Mouse (Mus musculus): ENCODE results near the gene Olfr1217. TPM values are rescaled to one million over a fixed set of nuclear protein-coding genes. Genes with fewer than 3 reads are reported as not detected.
"Not testable (repeated sequence)": the region's sequence is repeated elsewhere in the genome, so short reads cannot be mapped to it uniquely, and the experiment has no call there.

Gene Olfr1217
- not detected in 2 replicates for polyA plus RNA-seq (2016; fragmentation: Nextera tagmentation; extraction: Ambion mirVana)

DNA sequence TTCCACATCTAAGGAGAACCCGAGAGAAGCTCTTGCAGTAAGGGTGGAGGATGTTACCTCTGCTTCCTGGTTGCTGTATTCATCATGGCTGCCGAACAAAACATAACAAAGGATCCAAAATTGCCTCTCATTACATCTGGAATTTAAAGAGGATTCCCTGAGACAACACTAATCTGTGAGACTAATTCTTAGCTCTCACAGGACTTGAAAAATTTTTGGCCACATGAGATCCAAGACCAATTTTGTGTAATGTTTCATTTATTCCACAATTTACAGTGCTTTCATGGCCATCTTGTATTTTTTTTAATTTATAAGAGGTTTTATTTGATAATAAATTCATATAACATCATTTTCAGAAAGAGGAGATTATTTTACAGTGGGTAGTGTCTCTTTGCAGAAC is at the start of gene Olfr1217:
Gene Olfr1217, minus strand, starts transcription at position 101 of the 400 bp plus-strand sequence.
- ATAC-seq (ENCODE audit: low FRiP score, low read depth) = no peak

DNA sequence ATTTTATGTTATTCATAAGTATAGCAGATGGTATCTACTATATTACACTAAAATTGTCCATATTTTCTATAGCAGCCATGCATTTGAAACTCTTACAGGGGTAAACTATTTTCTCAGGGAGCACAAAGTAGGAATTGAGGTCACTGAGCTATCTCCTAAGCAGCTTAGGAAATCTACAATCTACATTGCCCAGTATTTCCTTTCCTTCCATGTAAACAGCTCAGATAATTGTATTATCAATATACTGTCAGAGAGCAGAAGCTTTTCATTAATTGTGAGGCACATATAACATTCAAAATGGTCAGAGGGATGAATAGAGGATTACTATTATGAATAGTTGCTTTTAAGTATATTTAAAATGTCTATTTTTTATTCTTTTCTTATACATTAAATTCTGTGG is 49.6 kb upstream of the Olfr1217 start:
- Histone ChIP-seq H3K4me3 (no peak overlapping the region), H3K27me3 (no peaks in the 10 kb centered on the region), H3K36me3 (no peaks in the 10 kb centered on the region), H3K4me1 (no peaks in the 10 kb centered on the region), H3K9me3 (no peaks in the 10 kb centered on the region), H3K4me2 (replicated peaks) (no peak overlapping the region), H3K27ac (replicated peaks) (no peak overlapping the region), H3K9ac (replicated peaks) (no peak overlapping the region)
- ATAC-seq (ENCODE audit: low FRiP score, low read depth) = no peak

More for the DNA sequence above, at the start of gene Olfr1217:
- no peak within 1 kb of the TSS for H3K4me2 ChIP-seq (replicated peaks)
- no peaks in the 10 kb centered on the region for H3K9me3 ChIP-seq
- H3K9ac ChIP-seq (replicated peaks) = no peak within 1 kb of the TSS
- H3K36me3 ChIP-seq = no peaks in the 10 kb centered on the region
- H3K27me3 ChIP-seq = no peaks in the 10 kb centered on the region
- no peaks in the 10 kb centered on the region for H3K4me1 ChIP-seq
- H3K27ac ChIP-seq (replicated peaks) = no peak within 1 kb of the TSS
- 70% methylated on average over 2 of the region's 2 CpGs for WGBS
- H3K4me3 ChIP-seq = no peak within 1 kb of the TSS

DNA sequence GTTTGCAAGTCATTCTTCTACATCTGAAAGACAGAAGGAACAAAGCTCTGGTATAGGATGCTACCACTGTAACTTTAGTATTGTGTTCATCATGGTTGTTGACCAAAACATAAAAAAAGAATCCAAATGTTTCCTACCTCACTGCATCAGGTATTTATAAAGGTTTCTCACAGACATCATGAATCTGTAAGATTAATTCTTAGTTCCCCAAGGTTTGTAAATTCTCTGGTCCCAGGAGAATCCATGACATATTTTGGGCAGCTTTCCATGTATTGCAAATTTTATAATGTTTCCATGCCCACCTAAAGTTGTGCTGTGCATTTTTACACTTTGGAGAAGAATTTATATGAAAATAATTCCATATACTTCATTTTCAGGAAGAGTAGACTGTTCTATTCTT is 29.2 kb upstream of the Olfr1217 start, which contains the start of gene Olfr1218:
Gene Olfr1218, minus strand, starts transcription at position 101 of the 400 bp plus-strand sequence.
- Histone ChIP-seq H3K9me3 (no peaks in the 10 kb centered on the region), H3K4me2 (replicated peaks) (no peak within 1 kb of the TSS), H3K27ac (replicated peaks) (no peak within 1 kb of the TSS), H3K9ac (replicated peaks) (no peak within 1 kb of the TSS), H3K4me3 (no peak within 1 kb of the TSS), H3K27me3 (no peaks in the 10 kb centered on the region), H3K36me3 (no peaks in the 10 kb centered on the region), H3K4me1 (no peaks in the 10 kb centered on the region)
- no peak for ATAC-seq (ENCODE audit: low FRiP score, low read depth)

DNA sequence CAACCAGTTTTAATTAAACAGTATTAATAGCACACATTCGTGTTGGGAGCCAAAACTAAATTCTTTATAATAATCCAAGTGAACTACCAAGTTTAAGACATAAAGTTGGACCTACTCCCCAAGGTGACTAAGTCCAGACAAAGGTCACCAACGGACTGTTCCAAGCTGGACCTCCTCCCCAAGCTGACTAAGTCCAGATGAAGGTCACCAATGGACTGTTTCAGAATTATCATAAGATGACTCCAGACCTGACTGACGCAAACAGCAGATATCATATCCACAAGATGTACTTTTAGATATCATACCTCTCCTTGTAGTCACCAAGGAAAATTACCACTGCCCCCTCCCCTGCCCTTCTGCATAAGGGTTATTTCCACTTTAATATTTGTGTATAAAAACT is 10.4 kb downstream of the Olfr1217 start:
- H3K4me2 ChIP-seq (replicated peaks); H3K36me3 ChIP-seq; H3K9me3 ChIP-seq; H3K4me1 ChIP-seq; H3K4me3 ChIP-seq; ATAC-seq (ENCODE audit: low FRiP score, low read depth); H3K27me3 ChIP-seq; H3K9ac ChIP-seq (replicated peaks); H3K27ac ChIP-seq (replicated peaks): not testable (repeated sequence)
- WGBS = 74% methylated on average over 3 of the region's 3 CpGs

DNA sequence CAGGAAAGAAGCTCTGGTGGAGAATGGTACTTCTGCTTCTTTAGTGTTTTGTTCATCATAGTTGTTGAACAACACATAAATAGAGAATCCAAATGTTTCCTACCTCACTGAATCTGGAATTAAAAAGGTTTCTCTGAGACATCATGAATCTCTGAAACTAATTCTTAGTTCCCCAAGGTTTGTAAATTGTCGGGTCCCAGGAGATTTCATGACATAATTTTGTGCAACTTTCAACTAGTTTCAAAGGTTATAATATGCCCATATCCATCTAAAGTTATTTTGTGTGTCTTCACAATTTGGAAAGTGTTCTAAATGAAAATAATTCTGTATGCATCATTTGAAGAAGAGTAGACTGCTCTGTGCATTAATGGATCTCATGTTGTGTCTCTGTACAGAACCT is 13.6 kb downstream of the Olfr1217 start, which contains the start of gene Olfr1216:
Gene Olfr1216, minus strand, starts transcription at position 101 of the 400 bp plus-strand sequence.
- ATAC-seq (ENCODE audit: low FRiP score, low read depth) = no peak
- no peak within 1 kb of the TSS for H3K9ac ChIP-seq (replicated peaks)
- H3K27me3 ChIP-seq = no peaks in the 10 kb centered on the region
- H3K9me3 ChIP-seq = no peaks in the 10 kb centered on the region
- H3K4me2 ChIP-seq (replicated peaks) = no peak within 1 kb of the TSS
- no peaks in the 10 kb centered on the region for H3K36me3 ChIP-seq
- H3K4me1 ChIP-seq = no peaks in the 10 kb centered on the region
- H3K27ac ChIP-seq (replicated peaks) = no peak within 1 kb of the TSS
- H3K4me3 ChIP-seq = no peak within 1 kb of the TSS
- 87% methylated on average over 1 of the region's 1 CpGs for WGBS

DNA sequence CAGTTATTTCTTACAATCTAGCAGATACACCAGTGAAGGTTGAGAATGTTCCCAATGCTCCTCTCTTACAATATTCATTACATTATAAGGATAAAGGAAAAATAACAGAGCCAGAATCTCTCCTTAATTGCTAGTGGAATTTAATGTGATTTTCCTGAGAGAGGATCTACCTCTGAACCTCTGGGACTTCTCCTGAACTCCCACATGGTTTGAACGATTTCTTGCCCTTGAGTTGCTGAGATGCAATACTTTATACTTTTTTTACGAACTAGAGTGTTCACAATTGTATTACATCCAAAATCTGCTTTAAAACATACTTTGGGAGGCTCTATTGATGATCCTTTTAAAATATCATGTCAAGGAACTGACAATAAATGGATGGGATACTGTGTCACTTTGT is 25.0 kb downstream of the Olfr1217 start, which contains the start of gene Olfr1215:
Gene Olfr1215, minus strand, starts transcription at position 101 of the 400 bp plus-strand sequence.
- Histone ChIP-seq H3K9ac (replicated peaks) (no peak within 1 kb of the TSS), H3K9me3 (no peaks in the 10 kb centered on the region), H3K36me3 (no peaks in the 10 kb centered on the region), H3K27me3 (no peaks in the 10 kb centered on the region), H3K4me2 (replicated peaks) (no peak within 1 kb of the TSS), H3K4me3 (no peak within 1 kb of the TSS), H3K27ac (replicated peaks) (no peak within 1 kb of the TSS), H3K4me1 (no peaks in the 10 kb centered on the region)
- ATAC-seq (ENCODE audit: low FRiP score, low read depth) = no peak
- 75% methylated on average over 2 of the region's 2 CpGs for WGBS

DNA sequence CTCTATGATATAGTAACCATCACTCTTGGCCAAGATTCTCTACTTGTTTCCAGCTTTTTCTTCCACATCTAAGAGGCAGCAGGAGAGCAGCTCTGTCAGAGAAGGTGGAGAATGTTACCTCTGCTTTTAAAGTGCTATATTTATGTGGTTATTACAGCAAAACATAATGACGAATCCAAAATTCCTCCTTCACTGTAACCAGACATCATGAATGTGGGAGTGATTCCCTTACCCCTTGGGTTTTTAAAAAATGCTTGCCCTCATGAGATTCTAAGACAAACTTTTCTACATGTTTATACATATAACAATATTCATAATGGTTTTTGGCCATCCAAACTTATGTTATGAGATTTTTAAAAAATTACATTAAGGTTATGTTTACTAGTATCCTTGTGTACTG is 39.3 kb downstream of the Olfr1217 start, which contains the start of gene Olfr1214:
Gene Olfr1214, minus strand, starts transcription at position 101 of the 400 bp plus-strand sequence.
- no peaks in the 10 kb centered on the region for H3K36me3 ChIP-seq
- no peak within 1 kb of the TSS for H3K4me3 ChIP-seq
- H3K9ac ChIP-seq (replicated peaks) = no peak within 1 kb of the TSS
- WGBS = 77% methylated on average over 1 of the region's 1 CpGs
- H3K27ac ChIP-seq (replicated peaks) = no peak within 1 kb of the TSS
- no peak within 1 kb of the TSS for H3K4me2 ChIP-seq (replicated peaks)
- ATAC-seq (ENCODE audit: low FRiP score, low read depth) = no peak
- H3K9me3 ChIP-seq = no peaks in the 10 kb centered on the region
- H3K27me3 ChIP-seq = no peaks in the 10 kb centered on the region
- H3K4me1 ChIP-seq = no peaks in the 10 kb centered on the region

DNA sequence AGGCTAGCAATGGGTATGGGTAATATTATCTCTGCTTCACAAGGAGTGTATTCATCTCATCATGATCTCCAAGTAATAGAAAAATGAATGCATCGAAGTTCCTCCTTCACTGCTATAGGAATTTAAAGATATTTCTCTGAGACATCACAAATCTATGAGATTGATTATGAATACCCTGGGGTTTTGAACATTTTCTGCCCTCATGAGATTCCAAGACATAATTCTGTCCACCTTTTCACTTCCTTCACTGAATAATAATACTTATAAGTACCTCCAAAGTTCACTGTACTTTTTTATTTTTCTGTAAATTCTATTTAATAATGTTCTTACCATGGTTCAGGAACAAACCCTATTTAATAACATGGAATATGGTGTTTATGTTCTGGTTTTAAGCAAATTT is 51.7 kb downstream of the Olfr1217 start, which contains the start of gene Gm13762:
Gene Gm13762, minus strand, starts transcription at position 101 of the 400 bp plus-strand sequence.
- Histone ChIP-seq H3K9ac (replicated peaks) (no peak within 1 kb of the TSS), H3K4me2 (replicated peaks) (no peak within 1 kb of the TSS), H3K4me1 (no peaks in the 10 kb centered on the region), H3K4me3 (no peak within 1 kb of the TSS), H3K9me3 (no peaks in the 10 kb centered on the region), H3K27me3 (no peaks in the 10 kb centered on the region), H3K36me3 (no peaks in the 10 kb centered on the region), H3K27ac (replicated peaks) (no peak within 1 kb of the TSS)
- ATAC-seq (ENCODE audit: low FRiP score, low read depth) = no peak
- WGBS = 92% methylated on average over 1 of the region's 1 CpGs

Other genes starting within 250 kb of the Olfr1217 start
- gene Olfr1201, start 239.0 kb downstream of the Olfr1217 start, polyA plus RNA-seq (2016; fragmentation: Nextera tagmentation; extraction: Ambion mirVana) = not detected in 2 replicates
- gene Olfr1202, start 217.6 kb downstream of the Olfr1217 start, polyA plus RNA-seq (2016; fragmentation: Nextera tagmentation; extraction: Ambion mirVana) = not detected in 2 replicates
- gene Olfr1205, start 202.3 kb downstream of the Olfr1217 start, polyA plus RNA-seq (2016; fragmentation: Nextera tagmentation; extraction: Ambion mirVana) = not detected in 2 replicates
- not detected in 2 replicates for gene Olfr1204, start 182.8 kb downstream of the Olfr1217 start, polyA plus RNA-seq (2016; fragmentation: Nextera tagmentation; extraction: Ambion mirVana)
- gene Olfr1206, start 168.8 kb downstream of the Olfr1217 start, polyA plus RNA-seq (2016; fragmentation: Nextera tagmentation; extraction: Ambion mirVana) = not detected in 2 replicates
- not detected in 2 replicates for gene Olfr1208, start 129.8 kb downstream of the Olfr1217 start, polyA plus RNA-seq (2016; fragmentation: Nextera tagmentation; extraction: Ambion mirVana)
- not detected in 2 replicates for gene Olfr1209, start 116.9 kb downstream of the Olfr1217 start, polyA plus RNA-seq (2016; fragmentation: Nextera tagmentation; extraction: Ambion mirVana)
- not detected in 2 replicates for gene Olfr1211, start 94.0 kb downstream of the Olfr1217 start, polyA plus RNA-seq (2016; fragmentation: Nextera tagmentation; extraction: Ambion mirVana)
- gene Olfr1212, start 78.1 kb downstream of the Olfr1217 start, polyA plus RNA-seq (2016; fragmentation: Nextera tagmentation; extraction: Ambion mirVana) = not detected in 2 replicates
- not detected in 2 replicates for gene Gm13762, start 51.8 kb downstream of the Olfr1217 start, polyA plus RNA-seq (2016; fragmentation: Nextera tagmentation; extraction: Ambion mirVana)
- gene Olfr1214, start 39.4 kb downstream of the Olfr1217 start, polyA plus RNA-seq (2016; fragmentation: Nextera tagmentation; extraction: Ambion mirVana) = not detected in 2 replicates
- not detected in 2 replicates for gene Olfr1215, start 25.1 kb downstream of the Olfr1217 start, polyA plus RNA-seq (2016; fragmentation: Nextera tagmentation; extraction: Ambion mirVana)
- gene Olfr1216, start 13.7 kb downstream of the Olfr1217 start, polyA plus RNA-seq (2016; fragmentation: Nextera tagmentation; extraction: Ambion mirVana) = not detected in 2 replicates
- gene Olfr1218, start 29.1 kb upstream of the Olfr1217 start, polyA plus RNA-seq (2016; fragmentation: Nextera tagmentation; extraction: Ambion mirVana) = not detected in 2 replicates
- not detected in 2 replicates for gene Olfr1219, start 51.4 kb upstream of the Olfr1217 start, polyA plus RNA-seq (2016; fragmentation: Nextera tagmentation; extraction: Ambion mirVana)
- not detected in 2 replicates for gene Olfr1220, start 74.8 kb upstream of the Olfr1217 start, polyA plus RNA-seq (2016; fragmentation: Nextera tagmentation; extraction: Ambion mirVana)
- gene Olfr1221, start 85.2 kb upstream of the Olfr1217 start, polyA plus RNA-seq (2016; fragmentation: Nextera tagmentation; extraction: Ambion mirVana) = not detected in 2 replicates
- gene Olfr1222, start 101.0 kb upstream of the Olfr1217 start, polyA plus RNA-seq (2016; fragmentation: Nextera tagmentation; extraction: Ambion mirVana) = not detected in 2 replicates
- not detected in 2 replicates for gene Olfr1223, start 119.5 kb upstream of the Olfr1217 start, polyA plus RNA-seq (2016; fragmentation: Nextera tagmentation; extraction: Ambion mirVana)
- gene Olfr1224-ps1, start 132.0 kb upstream of the Olfr1217 start, polyA plus RNA-seq (2016; fragmentation: Nextera tagmentation; extraction: Ambion mirVana) = not detected in 2 replicates
- not detected in 2 replicates for gene Olfr1225, start 142.6 kb upstream of the Olfr1217 start, polyA plus RNA-seq (2016; fragmentation: Nextera tagmentation; extraction: Ambion mirVana)
- not detected in 2 replicates for gene Olfr1226, start 168.0 kb upstream of the Olfr1217 start, polyA plus RNA-seq (2016; fragmentation: Nextera tagmentation; extraction: Ambion mirVana)
- gene Olfr1228, start 222.0 kb upstream of the Olfr1217 start, polyA plus RNA-seq (2016; fragmentation: Nextera tagmentation; extraction: Ambion mirVana) = not detected in 2 replicates